Mouse (Mus musculus) hindbrain, embryonic 12.5 days (tissue): ENCODE results near the gene Vars. TPM values are rescaled to one million over a fixed set of nuclear protein-coding genes. Genes with fewer than 3 reads are reported as not detected.
A peak's percentile ranks its signal among the peaks of the same experiment; 100 is the strongest.

ENCODE experiments used
- ATAC-seq: fragments of 200-750 bp; cut with Nextera tagmentation; 2 replicates; pipeline ENCODE4 v1.8.0; 2017; ENCODE audit warnings: moderate TSS enrichment; ENCODE audit not compliant: low FRiP score
- H3K27ac ChIP-seq: fragments of 300-500 bp; sonication (generic); 2 replicates; pipeline ENCODE4 v1.5.1; 2016; ENCODE audit warnings: mild to moderate bottlenecking
- H3K27me3 ChIP-seq: fragments of 300-500 bp; sonication (generic); 2 replicates; pipeline ENCODE4 v1.6.1; 2016; ENCODE audit warnings: mild to moderate bottlenecking
- H3K36me3 ChIP-seq: fragments of 300-500 bp; sonication (generic); 2 replicates; pipeline ENCODE4 v1.6.1; 2016; ENCODE audit warnings: mild to moderate bottlenecking
- H3K4me1 ChIP-seq: fragments of 300-500 bp; sonication (generic); 2 replicates; pipeline ENCODE4 v1.6.1; 2016
- H3K4me2 ChIP-seq: fragments of 300-500 bp; sonication (generic); replicated peaks from 2 replicates; pipeline ENCODE4 v1.6.1; 2016; ENCODE audit warnings: mild to moderate bottlenecking
- H3K4me3 ChIP-seq: fragments of 300-500 bp; sonication (generic); 2 replicates; pipeline ENCODE4 v1.5.1; 2016; ENCODE audit warnings: mild to moderate bottlenecking
- H3K9ac ChIP-seq: fragments of 300-500 bp; sonication (generic); 2 replicates; pipeline ENCODE4 v1.6.1; 2016; ENCODE audit warnings: mild to moderate bottlenecking, moderate library complexity
- H3K9me3 ChIP-seq: fragments of 300-500 bp; sonication (generic); replicated peaks from 2 replicates; pipeline ENCODE4 v1.6.1; 2016; ENCODE audit warnings: mild to moderate bottlenecking
- WGBS: fragments of 180-500 bp; shearing (Covaris S2); methylation state at CpG from one replicate; pipeline ENCODE4 v1.1.7; 2016; 5-methylcytosine and 5-hydroxymethylcytosine counted together
- polyA plus RNA-seq: library from polyadenylated mRNA; unstranded; fragments of >200 nt; fragmentation: Nextera tagmentation; extraction: Ambion mirVana; gene quantifications from 2 replicates; pipeline ENCODE4 v1.2.1, GENCODE M21; 2016

Vars gene
- polyA plus RNA-seq, 1 experiment from 2014 or later: 110 TPM

DNA sequence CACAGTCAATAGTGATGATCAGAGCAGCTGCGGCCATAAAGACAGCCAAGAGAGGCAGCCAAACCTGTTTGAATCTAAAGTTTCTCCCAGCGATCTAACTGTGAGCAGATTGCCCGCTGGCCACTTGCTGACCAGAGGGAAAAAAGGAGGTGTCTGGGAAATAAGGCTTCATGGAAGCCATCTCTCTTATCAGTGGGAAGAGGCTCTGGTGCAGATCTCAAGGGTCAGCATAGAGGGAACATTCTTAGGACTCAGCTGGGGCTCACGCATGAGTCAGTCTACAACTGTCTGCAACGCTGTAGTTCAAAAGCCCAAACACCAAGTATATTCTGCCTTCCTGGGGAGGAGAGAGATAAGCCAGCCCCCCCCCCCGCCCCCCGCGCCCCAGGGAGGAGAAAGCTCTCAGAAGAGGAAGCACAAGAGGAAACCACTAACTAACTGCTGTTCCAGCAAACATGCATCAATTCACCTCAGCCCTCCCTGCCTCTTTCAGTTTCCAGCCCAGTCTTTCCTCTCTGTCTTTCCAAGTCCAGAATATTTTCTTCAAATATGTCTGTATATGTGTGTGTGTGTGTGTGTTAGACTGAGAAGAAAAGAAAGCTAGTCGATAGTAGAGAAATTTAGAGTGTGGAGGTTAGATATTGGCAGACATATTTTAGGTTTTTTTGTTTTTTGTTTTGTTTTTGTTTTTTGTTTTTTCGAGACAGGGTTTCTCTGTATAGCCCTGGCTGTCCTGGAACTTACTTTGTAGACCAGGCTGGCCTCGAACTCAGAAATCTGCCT lies 47.6 kb downstream of the Vars start:
- H3K36me3 ChIP-seq: no peaks in the 10 kb centered on the region
- H3K27ac ChIP-seq: peak overlapping the region; percentile 62
- H3K9ac ChIP-seq: no peak overlapping the region
- no peaks in the 10 kb centered on the region for H3K27me3 ChIP-seq
- H3K9me3 ChIP-seq: no peaks in the 10 kb centered on the region
- H3K4me3 ChIP-seq: no peak overlapping the region
- peaks cover 56% of the 10 kb centered on the region for H3K4me1 ChIP-seq
- WGBS: 37% methylated on average over 11 of the region's 11 CpGs
- ATAC-seq: no peak
- H3K4me2 ChIP-seq: 0 out of 2 replicates have a peak overlapping the region, but pooled peaks have one; percentile 11

- Histone ChIP-seq H3K4me2 (peak overlapping the region; percentile 79), H3K27ac (peak overlapping the region; percentile 93; the same call in 1 of the 2 replicates), H3K9me3 (no peaks in the 10 kb centered on the region), H3K9ac (no peak overlapping the region), H3K4me1 (peaks cover 56% of the 10 kb centered on the region), H3K36me3 (peaks cover 4% of the 10 kb centered on the region), H3K27me3 (no peaks in the 10 kb centered on the region), H3K4me3 (no peak overlapping the region)
- WGBS: 79% methylated on average over 5 of the region's 5 CpGs
- ATAC-seq: no peak
These were observed 48.2 kb downstream of the Vars start for GRCm38 (mm10) chr17:35048932-35049440.

DNA sequence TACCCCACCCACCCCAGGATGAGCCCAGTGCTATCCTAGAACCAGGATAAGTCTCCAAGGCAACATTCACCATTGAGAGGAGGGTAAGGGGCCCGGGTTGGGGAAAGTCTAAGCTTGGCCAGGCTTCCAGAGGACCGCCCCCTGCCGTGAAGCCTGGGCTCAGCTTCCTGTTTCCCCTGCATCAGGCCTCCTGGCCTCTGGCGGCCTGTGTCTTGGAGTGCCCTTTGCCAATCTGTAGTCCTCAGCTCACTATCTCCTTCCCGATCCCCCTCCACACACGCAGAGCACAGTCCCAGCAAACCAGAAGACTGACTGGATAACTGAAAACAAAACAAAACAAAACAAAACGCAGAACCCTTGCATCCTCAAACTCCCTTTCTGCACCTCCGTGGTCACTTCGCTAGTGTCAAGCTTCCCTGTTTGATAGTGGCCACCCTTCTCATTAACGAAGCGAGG lies 48.8 kb downstream of the Vars start, which contains the start of gene Clic1:
Clic1 (plus strand) TSS at position 406 of the 456 bp plus-strand sequence.
- Histone ChIP-seq H3K36me3 (peaks cover 9% of the 10 kb centered on the region), H3K27me3 (no peaks in the 10 kb centered on the region), H3K27ac (peak within 1 kb of the TSS; percentile 93), H3K4me3 (peak within 1 kb of the TSS; percentile 55), H3K4me1 (peaks cover 56% of the 10 kb centered on the region), H3K9me3 (no peaks in the 10 kb centered on the region), H3K4me2 (peak within 1 kb of the TSS; percentile 79), H3K9ac (peak within 1 kb of the TSS; percentile 79)
- WGBS: 2% methylated on average over 11 of the region's 11 CpGs
- 0 out of 2 replicates have a peak, but pooled peaks have one; percentile 20 for ATAC-seq

GRCm38 (mm10) chr17:35050126-35050750 lies 49.5 kb downstream of the Vars start:
- Histone ChIP-seq H3K9me3 (no peaks in the 10 kb centered on the region), H3K9ac (peak overlapping the region; percentile 79), H3K27me3 (no peaks in the 10 kb centered on the region), H3K4me3 (peak overlapping the region; percentile 55), H3K36me3 (peaks cover 14% of the 10 kb centered on the region), H3K4me1 (peaks cover 54% of the 10 kb centered on the region), H3K27ac (peak overlapping the region; percentile 93), H3K4me2 (peak overlapping the region; percentile 79)
- no peak for ATAC-seq
- WGBS: under 1% methylated on average over 27 of the region's 27 CpGs

GRCm38 (mm10) chr17:35051156-35052086 lies 50.6 kb downstream of the Vars start:
- peak; percentile 59 for ATAC-seq
- H3K9ac ChIP-seq: peak overlapping the region; percentile 79
- no peaks in the 10 kb centered on the region for H3K27me3 ChIP-seq
- H3K4me1 ChIP-seq: peaks cover 46% of the 10 kb centered on the region
- peak overlapping the region; percentile 55 for H3K4me3 ChIP-seq
- H3K36me3 ChIP-seq: peaks cover 24% of the 10 kb centered on the region
- WGBS: 2% methylated on average over 20 of the region's 21 CpGs
- peak overlapping the region; percentile 93 for H3K27ac ChIP-seq
- H3K4me2 ChIP-seq: peak overlapping the region; percentile 79
- H3K9me3 ChIP-seq: no peaks in the 10 kb centered on the region

GRCm38 (mm10) chr17:35052271-35052798 lies 51.5 kb downstream of the Vars start:
- 74% methylated on average over 12 of the region's 12 CpGs for WGBS
- H3K9ac ChIP-seq: peak overlapping the region; percentile 79
- peak overlapping the region; percentile 93 for H3K27ac ChIP-seq
- no peaks in the 10 kb centered on the region for H3K27me3 ChIP-seq
- peak overlapping the region; percentile 55 for H3K4me3 ChIP-seq
- peaks cover 24% of the 10 kb centered on the region for H3K36me3 ChIP-seq
- H3K4me1 ChIP-seq: peaks cover 40% of the 10 kb centered on the region
- 0 out of 2 replicates have a peak, but pooled peaks have one; percentile 3 for ATAC-seq
- no peaks in the 10 kb centered on the region for H3K9me3 ChIP-seq
- H3K4me2 ChIP-seq: peak overlapping the region; percentile 79

DNA sequence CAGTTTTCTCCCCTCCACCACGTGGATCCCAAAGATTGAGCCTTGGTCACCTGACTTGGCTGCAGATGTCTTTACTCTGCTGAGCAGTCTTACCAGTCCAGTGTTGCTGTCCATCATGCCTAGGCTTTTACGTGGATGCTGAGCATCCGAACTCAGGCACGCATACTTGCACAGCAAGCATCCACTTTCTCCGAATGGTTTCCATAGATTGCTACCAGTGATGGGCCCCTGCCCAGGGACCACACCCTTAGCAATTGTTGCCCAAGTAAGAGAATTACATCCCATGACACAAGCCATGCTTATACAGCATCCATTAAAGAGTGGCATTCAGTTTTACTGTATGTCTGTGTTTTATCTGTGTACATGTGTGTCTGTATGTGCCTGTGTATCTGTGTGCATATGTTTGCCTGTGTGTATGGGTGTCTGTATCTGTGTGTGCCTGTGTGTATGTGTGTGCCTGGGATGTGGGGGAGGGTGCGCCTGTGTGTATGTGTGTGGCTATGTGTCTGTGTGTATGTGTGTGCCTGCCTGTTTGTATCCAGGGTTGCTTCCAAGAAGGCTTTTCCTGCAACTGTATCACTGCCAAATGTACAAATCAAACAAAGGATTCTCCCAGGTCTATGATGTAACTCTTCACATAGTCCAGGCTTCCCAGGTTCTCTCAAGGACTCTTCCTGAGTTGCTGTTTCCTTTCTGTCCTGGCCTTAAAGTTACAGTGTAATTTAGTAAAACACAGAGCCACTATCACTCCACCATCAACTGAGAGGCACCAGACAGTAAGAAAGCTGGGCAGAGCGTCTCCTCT lies 55.1 kb downstream of the Vars start:
- Histone ChIP-seq H3K27ac (no peak overlapping the region), H3K4me3 (no peak overlapping the region), H3K36me3 (peaks cover 31% of the 10 kb centered on the region), H3K9ac (no peak overlapping the region), H3K27me3 (no peaks in the 10 kb centered on the region), H3K9me3 (no peaks in the 10 kb centered on the region), H3K4me1 (peaks cover 33% of the 10 kb centered on the region), H3K4me2 (no peak overlapping the region)
- ATAC-seq: no peak
- 93% methylated on average over 7 of the region's 7 CpGs for WGBS

DNA sequence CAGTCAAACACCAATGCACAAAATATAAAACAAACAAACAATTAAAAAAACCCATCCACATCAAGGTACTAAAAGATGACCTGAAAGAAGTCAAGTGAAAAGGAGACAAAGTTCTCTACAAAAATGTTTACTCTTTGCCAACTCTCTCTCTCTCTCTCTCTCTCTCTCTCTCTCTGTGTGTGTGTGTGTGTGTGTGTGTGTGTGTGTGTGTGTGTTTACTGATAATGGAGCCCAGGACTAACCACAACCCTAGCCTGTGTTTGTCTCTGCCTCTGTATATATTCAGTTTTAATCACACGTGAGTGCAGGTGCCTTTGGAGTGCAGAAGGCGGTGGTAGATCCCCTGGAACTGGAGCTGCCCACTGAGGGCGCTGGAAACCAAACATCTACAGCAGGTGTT lies 56.3 kb downstream of the Vars start:
- H3K9ac ChIP-seq: no peak overlapping the region
- H3K4me2 ChIP-seq: no peak overlapping the region
- no peaks in the 10 kb centered on the region for H3K9me3 ChIP-seq
- H3K4me3 ChIP-seq: no peak overlapping the region
- no peak for ATAC-seq
- H3K36me3 ChIP-seq: peaks cover 42% of the 10 kb centered on the region
- H3K27ac ChIP-seq: no peak overlapping the region; the same call in 1 of the 2 replicates
- no peaks in the 10 kb centered on the region for H3K27me3 ChIP-seq
- 76% methylated on average over 3 of the region's 3 CpGs for WGBS
- peaks cover 35% of the 10 kb centered on the region for H3K4me1 ChIP-seq

DNA sequence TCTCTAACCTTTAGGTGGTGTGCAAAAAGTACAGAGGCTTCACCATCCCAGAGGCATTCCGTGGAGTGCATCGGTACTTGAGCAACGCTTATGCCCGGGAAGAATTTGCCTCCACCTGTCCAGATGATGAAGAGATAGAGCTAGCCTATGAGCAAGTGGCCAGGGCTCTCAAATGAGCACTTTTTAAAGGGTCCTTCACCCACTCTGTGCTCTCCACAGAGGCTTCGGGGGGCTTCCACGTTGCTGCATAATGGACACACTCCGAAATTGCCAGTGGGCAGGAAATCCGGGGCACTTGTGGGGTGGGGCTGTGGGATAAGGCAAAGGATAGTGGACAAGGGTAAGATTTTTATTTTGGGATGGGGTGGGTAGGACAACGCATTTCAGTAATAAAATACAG lies 57.5 kb downstream of the Vars start:
- WGBS: 65% methylated on average over 9 of the region's 9 CpGs
- H3K9me3 ChIP-seq: no peaks in the 10 kb centered on the region
- peaks cover 52% of the 10 kb centered on the region for H3K36me3 ChIP-seq
- ATAC-seq: peak; percentile 6; the same call in 1 of the 2 replicates
- H3K4me1 ChIP-seq: peaks cover 29% of the 10 kb centered on the region
- peak overlapping the region; percentile 89 for H3K9ac ChIP-seq
- H3K27me3 ChIP-seq: peaks cover 5% of the 10 kb centered on the region
- H3K27ac ChIP-seq: peak overlapping the region; percentile 92; the same call in 1 of the 2 replicates
- H3K4me2 ChIP-seq: peak overlapping the region; percentile 99
- peak overlapping the region; percentile 73 for H3K4me3 ChIP-seq

GRCm38 (mm10) chr17:35058911-35059892 lies 58.4 kb downstream of the Vars start, which contains the start of gene Ddah2:
Gene Ddah2, plus strand, starts transcription at chr17:35059035.
- H3K4me2 ChIP-seq: peak within 1 kb of the TSS; percentile 99
- H3K4me3 ChIP-seq: peak within 1 kb of the TSS; percentile 73
- no peaks in the 10 kb centered on the region for H3K9me3 ChIP-seq
- WGBS: under 1% methylated on average over 57 of the region's 57 CpGs
- peaks cover 46% of the 10 kb centered on the region for H3K36me3 ChIP-seq
- peaks cover 31% of the 10 kb centered on the region for H3K4me1 ChIP-seq
- H3K27me3 ChIP-seq: peaks cover 14% of the 10 kb centered on the region
- peak; percentile 91 for ATAC-seq
- peak within 1 kb of the TSS; percentile 92 for H3K27ac ChIP-seq
- peak within 1 kb of the TSS; percentile 89 for H3K9ac ChIP-seq
